Mouse (Mus musculus) CH12.LX (cell line): ENCODE measurements around the gene Fah.

Source experiments
- CTCF ChIP-seq, 2 experiments: IDR thresholded peaks in 1 of 2; conservative IDR thresholded peaks in 1 of 2; 2 replicates each; pipeline ENCODE4 v1.5.1; 2011 to 2012; ENCODE audit warnings: low read depth in 2 of 2, low read length in 2 of 2, improper control_type of control experiment in 1 of 2, inconsistent platforms in 1 of 2, mild to moderate bottlenecking in 1 of 2, moderate library complexity in 1 of 2
- EP300 ChIP-seq: IDR thresholded peaks from 2 replicates; pipeline ENCODE4 v1.6.1; 2011; ENCODE audit warnings: low read length, improper control_type of control experiment
- GABPA ChIP-seq: IDR thresholded peaks from 2 replicates; pipeline ENCODE4 v1.6.1; 2012; ENCODE audit warnings: low read depth, low read length, improper control_type of control experiment, inconsistent platforms; ENCODE audit not compliant: insufficient replicate concordance
- MEF2A ChIP-seq: IDR thresholded peaks from 2 replicates; pipeline ENCODE4 v1.6.1; 2014; ENCODE audit warnings: low read depth, mild to moderate bottlenecking, inconsistent platforms, low read length, improper control_type of control experiment, borderline replicate concordance
- PAX5 ChIP-seq: IDR thresholded peaks from 2 replicates; pipeline ENCODE4 v1.6.1; 2012; ENCODE audit warnings: low read length, inconsistent platforms, mixed read lengths
- POLR2A ChIP-seq: IDR thresholded peaks from 2 replicates; pipeline ENCODE4 v1.6.1; 2011; ENCODE audit warnings: low read depth, mild to moderate bottlenecking, improper control_type of control experiment, low read length
- RAD21 ChIP-seq: IDR thresholded peaks from 2 replicates; pipeline ENCODE4 v1.6.1; 2011; ENCODE audit warnings: low read depth, mild to moderate bottlenecking, low read length, improper control_type of control experiment, moderate library complexity
- SIN3A ChIP-seq: IDR thresholded peaks from 2 replicates; pipeline ENCODE4 v1.6.1; 2012; ENCODE audit warnings: low read length, improper control_type of control experiment, inconsistent platforms
- UBTF ChIP-seq: IDR thresholded peaks from 2 replicates; pipeline ENCODE4 v1.6.1; 2012; ENCODE audit warnings: low read depth, mild to moderate bottlenecking, inconsistent platforms, low read length, improper control_type of control experiment, moderate library complexity
- USF1 ChIP-seq: IDR thresholded peaks from 2 replicates; pipeline ENCODE4 v1.6.1; 2014; ENCODE audit warnings: low read depth, mild to moderate bottlenecking, inconsistent platforms, low read length, improper control_type of control experiment
- ZC3H11A ChIP-seq: IDR thresholded peaks from 2 replicates; pipeline ENCODE4 v1.6.1; 2012; ENCODE audit warnings: low read depth, mild to moderate bottlenecking, inconsistent platforms, low read length, improper control_type of control experiment

DNA sequence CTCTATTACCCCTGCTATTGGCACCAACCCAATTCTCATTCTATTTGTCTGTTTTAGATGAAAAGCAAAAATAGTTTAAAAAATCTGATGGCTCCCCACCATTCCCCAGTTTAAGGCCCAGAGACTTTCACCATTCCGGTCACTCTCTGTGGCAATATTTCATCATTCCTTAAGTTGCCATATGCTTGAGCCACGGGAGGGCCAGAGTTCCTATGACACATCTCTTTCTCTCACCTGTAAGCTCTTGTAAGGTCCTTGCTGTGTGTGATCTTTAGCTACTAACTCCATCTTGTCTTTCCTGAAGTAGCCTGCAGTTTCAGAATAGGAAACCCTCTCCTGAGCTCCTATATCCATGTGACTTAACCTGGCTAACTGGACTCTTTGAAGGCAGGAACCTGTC is 12.4 kb upstream of the Fah start:
- TF ChIP-seq ZC3H11A (no peak), CTCF (conservative IDR thresholded peaks at IDR 0.05 in 1 of 2, IDR thresholded peaks at IDR 0.05 in 1 of 2; ENCODE audit: low read depth in 2 of 2, low read length in 2 of 2) (no peak), POLR2A (no peak), UBTF (no peak), USF1 (no peak), GABPA (no peak), MEF2A (no peak), SIN3A (no peak), EP300 (no peak), PAX5 (no peak), RAD21 (no peak)
